Mouse (Mus musculus) midbrain, embryonic 11.5 days (tissue): ENCODE data around the gene Becn1. TPM values are rescaled to one million over a fixed set of nuclear protein-coding genes. Genes with fewer than 3 reads are reported as not detected.

Source experiments
- ATAC-seq: fragments of 200-750 bp; cut with Nextera tagmentation; 2 replicates; pipeline ENCODE4 v1.8.0; 2017; ENCODE audit warnings: moderate TSS enrichment, moderate library complexity; ENCODE audit not compliant: low FRiP score
- DNase-seq: peaks from one replicate; pipeline ENCODE4 v3.0.0; 2015; ENCODE audit warnings: low spot score; ENCODE audit errors: missing footprints
- H3K27ac ChIP-seq: fragments of 300-500 bp; sonication (generic); 2 replicates; pipeline ENCODE4 v1.5.1; 2014; ENCODE audit warnings: low read depth, low read length
- H3K27me3 ChIP-seq: fragments of 300-500 bp; sonication (generic); 2 replicates; pipeline ENCODE4 v1.6.1; 2014; ENCODE audit warnings: mild to moderate bottlenecking, low read length, moderate library complexity, mixed read lengths; ENCODE audit not compliant: control insufficient read depth, insufficient read depth
- H3K36me3 ChIP-seq: fragments of 300-500 bp; sonication (generic); 2 replicates; pipeline ENCODE4 v1.6.1; 2014; ENCODE audit warnings: mild to moderate bottlenecking, low read length, moderate library complexity, mixed read lengths; ENCODE audit not compliant: control insufficient read depth, insufficient read depth
- H3K4me1 ChIP-seq: fragments of 300-500 bp; sonication (generic); 2 replicates; pipeline ENCODE4 v1.6.1; 2014; ENCODE audit warnings: low read length; ENCODE audit not compliant: control insufficient read depth, insufficient read depth
- H3K4me2 ChIP-seq: fragments of 300-500 bp; sonication (generic); 2 replicates; pipeline ENCODE4 v1.6.1; 2014; ENCODE audit warnings: mild to moderate bottlenecking, moderate library complexity
- H3K4me3 ChIP-seq: fragments of 300-500 bp; sonication (generic); 2 replicates; pipeline ENCODE4 v1.5.1; 2014; ENCODE audit warnings: low read depth, low read length
- H3K9ac ChIP-seq: fragments of 300-500 bp; sonication (generic); 2 replicates; pipeline ENCODE4 v1.6.1; 2014; ENCODE audit warnings: low read length
- H3K9me3 ChIP-seq: fragments of 300-500 bp; sonication (generic); 2 replicates; pipeline ENCODE4 v1.6.1; 2016; ENCODE audit warnings: low read length; ENCODE audit not compliant: control insufficient read depth
- WGBS: fragments of 180-500 bp; shearing (Covaris S2); extraction: QIAGEN DNeasy Blood & Tissue Kit; methylation state at CpG from one replicate; pipeline ENCODE4 v1.1.7; 2014; 5-methylcytosine and 5-hydroxymethylcytosine counted together
- polyA plus RNA-seq: library from polyadenylated mRNA; unstranded; fragments of >200 nt; fragmentation: Nextera tagmentation; extraction: Ambion mirVana; gene quantifications from 2 replicates; pipeline ENCODE4 v1.2.1, GENCODE M21; 2014

The Becn1 gene
- 163 and 179 TPM in 2 replicates for polyA plus RNA-seq

GRCm38 (mm10) chr11:101302004-101302798, at the start of gene Becn1:
Becn1 (minus strand) TSS chr11:101302286.
- DNase-seq = peak; percentile 100
- Histone ChIP-seq H3K27ac (no peak within 1 kb of the TSS), H3K36me3 (peaks cover 6% of the 10 kb centered on the region; the same call in 1 of the 2 replicates), H3K4me2 (peak within 1 kb of the TSS; percentile 98), H3K9ac (peak within 1 kb of the TSS; percentile 82), H3K27me3 (no peaks in the 10 kb centered on the region), H3K4me3 (peak within 1 kb of the TSS; percentile 74), H3K9me3 (no peaks in the 10 kb centered on the region), H3K4me1 (peaks cover 13% of the 10 kb centered on the region)
- 7% methylated on average over 39 of the region's 39 CpGs for WGBS
- peak; percentile 94 for ATAC-seq

- Histone ChIP-seq H3K27ac (no peak overlapping the region), H3K36me3 (no peaks in the 10 kb centered on the region), H3K4me1 (no peaks in the 10 kb centered on the region), H3K27me3 (no peaks in the 10 kb centered on the region), H3K9me3 (no peaks in the 10 kb centered on the region), H3K4me2 (no peak overlapping the region), H3K4me3 (no peak overlapping the region), H3K9ac (no peak overlapping the region)
- DNase-seq = no peak
- WGBS = 66% methylated on average over 3 of the region's 3 CpGs
- no peak for ATAC-seq
Observed at GRCm38 (mm10) chr11:101351721-101352111, 49.6 kb upstream of the Becn1 start.

- DNase-seq (peak; percentile 72), ATAC-seq (no peak)
- no peak overlapping the region for H3K4me3 ChIP-seq
- H3K9me3 ChIP-seq = no peaks in the 10 kb centered on the region
- no peak overlapping the region for H3K4me2 ChIP-seq
- H3K27ac ChIP-seq = no peak overlapping the region
- no peaks in the 10 kb centered on the region for H3K4me1 ChIP-seq
- 47% methylated on average over 11 of the region's 11 CpGs for WGBS
- H3K36me3 ChIP-seq = no peaks in the 10 kb centered on the region
- no peak overlapping the region for H3K9ac ChIP-seq
- H3K27me3 ChIP-seq = no peaks in the 10 kb centered on the region
Observed at GRCm38 (mm10) chr11:101351100-101351720, 49.1 kb upstream of the Becn1 start.

GRCm38 (mm10) chr11:101349216-101349615, 47.1 kb upstream of the Becn1 start:
- ATAC-seq = no peak
- H3K4me3 ChIP-seq = no peak overlapping the region

GRCm38 (mm10) chr11:101348774-101349173, 46.7 kb upstream of the Becn1 start:
- no peak overlapping the region for H3K4me3 ChIP-seq
- H3K27ac ChIP-seq = no peak overlapping the region
- H3K4me2 ChIP-seq = no peak overlapping the region
- 75% methylated on average over 7 of the region's 7 CpGs for WGBS
- H3K27me3 ChIP-seq = no peaks in the 10 kb centered on the region
- H3K36me3 ChIP-seq = no peaks in the 10 kb centered on the region
- H3K9ac ChIP-seq = no peak overlapping the region
- DNase-seq (peak; percentile 56), ATAC-seq (no peak)
- H3K4me1 ChIP-seq = no peaks in the 10 kb centered on the region
- H3K9me3 ChIP-seq = no peaks in the 10 kb centered on the region

More at GRCm38 (mm10) chr11:101349216-101349615, 47.1 kb upstream of the Becn1 start:
- H3K4me2 ChIP-seq = no peak overlapping the region
- WGBS = 86% methylated on average over 3 of the region's 3 CpGs
- H3K36me3 ChIP-seq = no peaks in the 10 kb centered on the region
- H3K4me1 ChIP-seq = no peaks in the 10 kb centered on the region
- H3K9ac ChIP-seq = no peak overlapping the region
- no peak overlapping the region for H3K27ac ChIP-seq
- H3K27me3 ChIP-seq = no peaks in the 10 kb centered on the region
- DNase-seq = peak; percentile 61
- H3K9me3 ChIP-seq = no peaks in the 10 kb centered on the region

- no peak for ATAC-seq
- 74% methylated on average over 10 of the region's 10 CpGs for WGBS
- Histone ChIP-seq H3K4me3 (no peak overlapping the region), H3K36me3 (no peaks in the 10 kb centered on the region), H3K4me1 (no peaks in the 10 kb centered on the region), H3K4me2 (no peak overlapping the region), H3K9me3 (no peaks in the 10 kb centered on the region), H3K27ac (no peak overlapping the region), H3K27me3 (no peaks in the 10 kb centered on the region), H3K9ac (no peak overlapping the region)
- DNase-seq = peak; percentile 4
Observed at GRCm38 (mm10) chr11:101347083-101347775, 45.1 kb upstream of the Becn1 start.

- Histone ChIP-seq H3K27me3 (no peaks in the 10 kb centered on the region), H3K27ac (peak overlapping the region; percentile 49; the same call in 1 of the 2 replicates), H3K36me3 (no peaks in the 10 kb centered on the region), H3K4me1 (peaks cover 13% of the 10 kb centered on the region), H3K9me3 (no peaks in the 10 kb centered on the region), H3K4me3 (peak overlapping the region; percentile 32), H3K9ac (peak overlapping the region; percentile 46), H3K4me2 (peak overlapping the region; percentile 64)
- peak; percentile 90 for ATAC-seq
- DNase-seq = peak; percentile 93
- WGBS = 5% methylated on average over 9 of the region's 9 CpGs
Observed at GRCm38 (mm10) chr11:101338123-101338760, 36.2 kb upstream of the Becn1 start.

- Histone ChIP-seq H3K36me3 (no peaks in the 10 kb centered on the region), H3K27ac (no peak overlapping the region), H3K27me3 (no peaks in the 10 kb centered on the region), H3K4me2 (no peak overlapping the region), H3K4me3 (no peak overlapping the region), H3K9ac (no peak overlapping the region), H3K4me1 (peaks cover 13% of the 10 kb centered on the region), H3K9me3 (no peaks in the 10 kb centered on the region)
- ATAC-seq (no peak), DNase-seq (peak; percentile 62)
- WGBS = 76% methylated on average over 9 of the region's 9 CpGs
Observed at GRCm38 (mm10) chr11:101335685-101336084, 33.6 kb upstream of the Becn1 start.
